Mouse (Mus musculus) regulatory T cell (primary cell): ENCODE measurements around the gene Rusc2.

Experiments
- in situ Hi-C: fragments of 300-600 bp; cut with MboI, MseI; formaldehyde crosslinking; loops from one replicate; pipeline ENCODE4 v1.15.1; 2025; ENCODE audit warnings: high pct_unique_total_duplicates

The Rusc2 gene

GRCm38 (mm10) chr4:43432832-43433231 is 51.1 kb downstream of the Rusc2 start:
- in situ Hi-C loops = no loop called here

GRCm38 (mm10) chr4:43441639-43442038 is 59.9 kb downstream of the Rusc2 start, which contains the start of gene Tesk1:
Gene Tesk1 (plus strand): TSS chr4:43441939.
- in situ Hi-C loops = loop anchor here (5.0 kb wide), 1 partner anchor 41 kb away; the partner anchor contains the start of gene Sit1

- in situ Hi-C loops = loop anchor here (5.0 kb wide), 1 partner anchor 40 kb away; the partner anchor contains the start of gene Sit1
Observed at GRCm38 (mm10) chr4:43442044-43442443, 60.3 kb downstream of the Rusc2 start.

- in situ Hi-C loops = loop anchor here (5.0 kb wide), 1 partner anchor 40 kb away; the partner anchor contains the start of gene Sit1
Observed at GRCm38 (mm10) chr4:43442456-43443361, 60.9 kb downstream of the Rusc2 start.

- in situ Hi-C loops = loop anchor here (5.0 kb wide), 1 partner anchor 39 kb away; the partner anchor contains the start of gene Sit1
Observed at GRCm38 (mm10) chr4:43443511-43443910, 61.7 kb downstream of the Rusc2 start.

- in situ Hi-C loops = no loop called here
Observed at GRCm38 (mm10) chr4:43447251-43447650, 65.5 kb downstream of the Rusc2 start.

GRCm38 (mm10) chr4:43448554-43448953 is 66.8 kb downstream of the Rusc2 start:
- in situ Hi-C loops = no loop called here

GRCm38 (mm10) chr4:43452315-43452714 is 70.5 kb downstream of the Rusc2 start:
- in situ Hi-C loops = no loop called here

GRCm38 (mm10) chr4:43453413-43453812 is 71.6 kb downstream of the Rusc2 start:
- in situ Hi-C loops = no loop called here

- in situ Hi-C loops = no loop called here
Observed at GRCm38 (mm10) chr4:43454041-43454836, 72.5 kb downstream of the Rusc2 start, which contains the start of gene Cd72. Gene Cd72 (minus strand): TSS chr4:43454628.

GRCm38 (mm10) chr4:43456470-43456869 is 74.7 kb downstream of the Rusc2 start:
- in situ Hi-C loops = no loop called here

GRCm38 (mm10) chr4:43457124-43457523 is 75.3 kb downstream of the Rusc2 start:
- in situ Hi-C loops = no loop called here

GRCm38 (mm10) chr4:43463102-43463501 is 81.3 kb downstream of the Rusc2 start:
- in situ Hi-C loops = no loop called here

- in situ Hi-C loops = no loop called here
Observed at GRCm38 (mm10) chr4:43465935-43466334, 84.2 kb downstream of the Rusc2 start.

GRCm38 (mm10) chr4:43466872-43467271 is 85.1 kb downstream of the Rusc2 start:
- in situ Hi-C loops = no loop called here

- in situ Hi-C loops = no loop called here
Observed at GRCm38 (mm10) chr4:43470301-43470700, 88.5 kb downstream of the Rusc2 start.

GRCm38 (mm10) chr4:43473636-43474035 is 91.9 kb downstream of the Rusc2 start:
- in situ Hi-C loops = no loop called here

- in situ Hi-C loops = no loop called here
Observed at GRCm38 (mm10) chr4:43476604-43477003, 94.8 kb downstream of the Rusc2 start.
